Mouse (Mus musculus) C2C12 (cell line): ENCODE measurements at regions not wholly inside any gene's neighbourhood (a gene's known extent, or its start where the extent isn't known, plus 50 kb on each side); places are given as distances from the start of the nearest gene placed in this dataset.

Source experiments
- CEBPB ChIP-seq: IDR thresholded peaks from one replicate; pipeline ENCODE4 v1.6.1; 2011; ENCODE audit warnings: low read depth, mild to moderate bottlenecking, control low read depth, moderate library complexity
- CTCF ChIP-seq: IDR thresholded peaks from one replicate; pipeline ENCODE4 v1.5.1; 2011; ENCODE audit not compliant: control insufficient read depth, insufficient read depth, insufficient read length
- FOSL1 ChIP-seq: IDR thresholded peaks from one replicate; pipeline ENCODE4 v1.8.0; 2011; ENCODE audit warnings: mild to moderate bottlenecking, low read length; ENCODE audit not compliant: poor library complexity, insufficient read depth, severe bottlenecking
- MAX ChIP-seq: IDR thresholded peaks from one replicate; pipeline ENCODE4 v1.6.1; 2011; ENCODE audit warnings: mild to moderate bottlenecking, control low read depth
- MYOD1 ChIP-seq: IDR thresholded peaks from one replicate; pipeline ENCODE4 v1.6.1; 2011; ENCODE audit warnings: low read depth; ENCODE audit not compliant: control insufficient read depth, insufficient read length
- MYOG ChIP-seq: IDR thresholded peaks from one replicate; pipeline ENCODE4 v1.6.1; 2011; ENCODE audit not compliant: control insufficient read depth, insufficient read length; ENCODE audit errors: extremely low read depth
- USF1 ChIP-seq: IDR thresholded peaks from one replicate; pipeline ENCODE4 v1.6.1; 2011; ENCODE audit warnings: low read depth, mild to moderate bottlenecking, control low read depth, moderate library complexity

- no peak for TF ChIP-seq CTCF
- no peak for TF ChIP-seq USF1
- TF ChIP-seq MAX = no peak
- no peak for TF ChIP-seq CEBPB
- TF ChIP-seq MYOG = no peak
- no peak for TF ChIP-seq MYOD1
- TF ChIP-seq FOSL1 = no peak
Measured at GRCm38 (mm10) chr15:62483534-62483933, 1361.4 kb downstream of the Gsdmc2 start.
